ENCODE assay signal across 9 mouse cellular contexts in genomic region chr19:57211444-57212111, GRCm38 (mm10).
A peak's percentile ranks its signal among the peaks of the same experiment; 100 is the strongest.
DNase-seq lines count a peak whose midpoint lies in the region; ATAC-seq lines count a peak whose summit lies in the region.
"Had no signal": no experiment of that assay in that cellular context is flagged by ENCODE, and none has a peak within 500 bp of the region (broad histone marks: within the 10 kb centered on the region; RNA-seq: fewer than 3 reads in every experiment).

No protein-coding gene starts in this region.

- peak; percentile 94 for ATAC-seq in cerebellum, adult (ENCODE audit: insufficient number of reproducible peaks, low FRiP score, low TSS enrichment)
- peak; percentile 94 for ATAC-seq in granulocyte monocyte progenitor cell, adult 5-6 weeks (replicated peaks; ENCODE audit: poor library complexity, severe bottlenecking)

- DNase-seq in cerebellum, postnatal 4 days (ENCODE audit: low spot score in 2 of 2) = no peak
- peak; percentile 3 to 7 for DNase-seq in CD8-positive naive resting alpha-beta T cell, adult 2 months (ENCODE audit: low read depth in 2 of 2, low spot score in 2 of 2)
- peak; percentile 23 to 33 for DNase-seq in kidney, postnatal 4 days
- peak; percentile 60 for DNase-seq in lung, postnatal 14 days
- peak; percentile 46 for DNase-seq in thymus, postnatal 25 days
- no peak for DNase-seq in adrenal gland, adult 8-10 months
- DNase-seq: liver, embryonic 13.5 days had no signal

Comparison
In these comparisons a context has a peak if more than half of its experiments do, and no peak if none do; other contexts are left out.
1. DNase-seq: peak in CD8-positive naive resting alpha-beta T cell, adult 2 months (2 of 2), kidney, postnatal 4 days (2 of 2), lung, postnatal 14 days (single experiment) and thymus, postnatal 25 days (single experiment); none in cerebellum, postnatal 4 days (0 of 2) and adrenal gland, adult 8-10 months (single experiment).